Mouse (Mus musculus) intestine, postnatal 0 days (tissue): ENCODE measurements around the gene Tmem262. TPM values are rescaled to one million over a fixed set of nuclear protein-coding genes. Genes with fewer than 3 reads are reported as not detected.

Experiments used
- ATAC-seq: fragments of 200-750 bp; cut with Nextera tagmentation; 2 replicates; pipeline ENCODE4 v1.8.0; 2017; ENCODE audit warnings: mild to moderate bottlenecking, moderate TSS enrichment, moderate library complexity
- H3K27ac ChIP-seq: fragments of 300-500 bp; sonication (generic); 2 replicates; pipeline ENCODE4 v1.5.1; 2014; ENCODE audit warnings: mild to moderate bottlenecking, low read depth, low read length, moderate library complexity
- H3K27me3 ChIP-seq: fragments of 300-500 bp; sonication (generic); replicated peaks from 2 replicates; pipeline ENCODE4 v1.6.1; 2014; ENCODE audit warnings: low read length, mixed read lengths; ENCODE audit not compliant: control insufficient read depth, insufficient read depth
- H3K36me3 ChIP-seq: fragments of 300-500 bp; sonication (generic); 2 replicates; pipeline ENCODE4 v1.6.1; 2014; ENCODE audit warnings: mild to moderate bottlenecking, moderate library complexity; ENCODE audit not compliant: control insufficient read depth, insufficient read depth
- H3K4me1 ChIP-seq: fragments of 300-500 bp; sonication (generic); replicated peaks from 2 replicates; pipeline ENCODE4 v1.6.1; 2014; ENCODE audit warnings: antibody characterized with exemption, low read length, mixed read lengths; ENCODE audit not compliant: control insufficient read depth, insufficient read depth
- H3K4me2 ChIP-seq: fragments of 300-500 bp; sonication (generic); replicated peaks from 2 replicates; pipeline ENCODE4 v1.6.1; 2014; ENCODE audit warnings: low read depth, mild to moderate bottlenecking, moderate library complexity
- H3K4me3 ChIP-seq: fragments of 300-500 bp; sonication (generic); 2 replicates; pipeline ENCODE4 v1.5.1; 2014; ENCODE audit warnings: low read depth, low read length
- H3K9ac ChIP-seq: fragments of 300-500 bp; sonication (generic); 2 replicates; pipeline ENCODE4 v1.6.1; 2014; ENCODE audit warnings: mild to moderate bottlenecking, low read depth, low read length
- H3K9me3 ChIP-seq: fragments of 300-500 bp; sonication (generic); 2 replicates; pipeline ENCODE4 v1.6.1; 2016; ENCODE audit warnings: mixed run types; ENCODE audit not compliant: control insufficient read depth
- CTCF ChIP-seq: sonication (generic); IDR thresholded peaks from 2 replicates; pipeline ENCODE4 v1.5.1; 2016; ENCODE audit warnings: low read depth, mild to moderate bottlenecking, control low read depth, antibody characterized with exemption, moderate library complexity
- WGBS: fragments of 180-500 bp; shearing (Covaris S2); extraction: QIAGEN DNeasy Blood & Tissue Kit; methylation state at CpG from one replicate; pipeline ENCODE4 v1.1.7; 2014; 5-methylcytosine and 5-hydroxymethylcytosine counted together
- polyA plus RNA-seq: library from polyadenylated mRNA; unstranded; fragments of >200 nt; fragmentation: Nextera tagmentation; extraction: Ambion mirVana; gene quantifications from 2 replicates; pipeline ENCODE4 v1.2.1, GENCODE M21; 2015

The Tmem262 gene
- polyA plus RNA-seq, 1 experiment from 2014 or later = not detected

GRCm38 (mm10) chr19:6066571-6066970, 13.3 kb upstream of the Tmem262 start:
- Histone ChIP-seq H3K4me1 (0 out of 2 replicates have a peak, but pooled peaks cover 8% of the 10 kb centered on the region), H3K9ac (no peak overlapping the region), H3K27me3 (no peaks in the 10 kb centered on the region), H3K4me2 (peak overlapping the region; percentile 94), H3K9me3 (no peaks in the 10 kb centered on the region), H3K36me3 (peaks cover 28% of the 10 kb centered on the region), H3K27ac (no peak overlapping the region), H3K4me3 (peak overlapping the region; percentile 50)
- 15% methylated on average over 5 of the region's 5 CpGs for WGBS
- ATAC-seq = no peak
- no peak for TF ChIP-seq CTCF

GRCm38 (mm10) chr19:6067011-6067723, 12.7 kb upstream of the Tmem262 start:
- Histone ChIP-seq H3K9ac (peak overlapping the region; percentile 50), H3K4me1 (0 out of 2 replicates have a peak, but pooled peaks cover 6% of the 10 kb centered on the region), H3K36me3 (peaks cover 29% of the 10 kb centered on the region), H3K27ac (peak overlapping the region; percentile 75), H3K4me3 (peak overlapping the region; percentile 50), H3K4me2 (peak overlapping the region; percentile 94), H3K27me3 (no peaks in the 10 kb centered on the region), H3K9me3 (no peaks in the 10 kb centered on the region)
- WGBS = under 1% methylated on average over 30 of the region's 30 CpGs
- peak; percentile 61 for ATAC-seq
- peak; percentile 93 for TF ChIP-seq CTCF

GRCm38 (mm10) chr19:6067724-6068415, 12.0 kb upstream of the Tmem262 start, which contains the start of gene Tm7sf2:
Gene Tm7sf2, minus strand, starts transcription at chr19:6068373.
- Histone ChIP-seq H3K9ac (peak within 1 kb of the TSS; percentile 50), H3K4me3 (peak within 1 kb of the TSS; percentile 50), H3K27ac (peak within 1 kb of the TSS; percentile 75), H3K27me3 (no peaks in the 10 kb centered on the region), H3K9me3 (no peaks in the 10 kb centered on the region), H3K4me1 (no peaks in the 10 kb centered on the region), H3K4me2 (peak within 1 kb of the TSS; percentile 94), H3K36me3 (peaks cover 34% of the 10 kb centered on the region)
- 6% methylated on average over 33 of the region's 33 CpGs for WGBS
- peak; percentile 90 for ATAC-seq
- peak; percentile 23 for TF ChIP-seq CTCF

GRCm38 (mm10) chr19:6068951-6069350, 10.9 kb upstream of the Tmem262 start:
- Histone ChIP-seq H3K27me3 (no peaks in the 10 kb centered on the region), H3K4me1 (no peaks in the 10 kb centered on the region), H3K9me3 (no peaks in the 10 kb centered on the region), H3K36me3 (peaks cover 37% of the 10 kb centered on the region), H3K9ac (no peak overlapping the region), H3K4me2 (no peak overlapping the region), H3K27ac (no peak overlapping the region), H3K4me3 (no peak overlapping the region)
- ATAC-seq = no peak
- WGBS = 66% methylated on average over 4 of the region's 4 CpGs
- TF ChIP-seq CTCF = peak; percentile 23; the same call in 1 of the 2 replicates

- WGBS = 88% methylated on average over 10 of the region's 10 CpGs
- H3K4me2 ChIP-seq = no peak overlapping the region
- no peak overlapping the region for H3K27ac ChIP-seq
- peaks cover 37% of the 10 kb centered on the region for H3K36me3 ChIP-seq
- H3K9ac ChIP-seq = no peak overlapping the region
- no peak for ATAC-seq
- H3K9me3 ChIP-seq = no peaks in the 10 kb centered on the region
- H3K4me1 ChIP-seq = no peaks in the 10 kb centered on the region
- no peak for TF ChIP-seq CTCF
- H3K4me3 ChIP-seq = no peak overlapping the region
- no peaks in the 10 kb centered on the region for H3K27me3 ChIP-seq
These were observed 10.0 kb upstream of the Tmem262 start for GRCm38 (mm10) chr19:6069851-6070250.

- TF ChIP-seq CTCF = no peak
- no peak overlapping the region for H3K27ac ChIP-seq
- no peaks in the 10 kb centered on the region for H3K9me3 ChIP-seq
- H3K9ac ChIP-seq = no peak overlapping the region
- no peak for ATAC-seq
- H3K36me3 ChIP-seq = peaks cover 37% of the 10 kb centered on the region
- H3K4me3 ChIP-seq = no peak overlapping the region
- WGBS = 91% methylated on average over 31 of the region's 31 CpGs
- no peak overlapping the region for H3K4me2 ChIP-seq
- no peaks in the 10 kb centered on the region for H3K4me1 ChIP-seq
- no peaks in the 10 kb centered on the region for H3K27me3 ChIP-seq
These were observed 9.1 kb upstream of the Tmem262 start for GRCm38 (mm10) chr19:6070571-6071250.
